Mouse (Mus musculus): Measurements from ENCODE around the gene Anapc5. TPM values are rescaled to one million over a fixed set of nuclear protein-coding genes. Genes with fewer than 3 reads are reported as not detected.

Gene Anapc5
- polyA plus RNA-seq, 1 experiment from 2014 or later, result 258 TPM

DNA sequence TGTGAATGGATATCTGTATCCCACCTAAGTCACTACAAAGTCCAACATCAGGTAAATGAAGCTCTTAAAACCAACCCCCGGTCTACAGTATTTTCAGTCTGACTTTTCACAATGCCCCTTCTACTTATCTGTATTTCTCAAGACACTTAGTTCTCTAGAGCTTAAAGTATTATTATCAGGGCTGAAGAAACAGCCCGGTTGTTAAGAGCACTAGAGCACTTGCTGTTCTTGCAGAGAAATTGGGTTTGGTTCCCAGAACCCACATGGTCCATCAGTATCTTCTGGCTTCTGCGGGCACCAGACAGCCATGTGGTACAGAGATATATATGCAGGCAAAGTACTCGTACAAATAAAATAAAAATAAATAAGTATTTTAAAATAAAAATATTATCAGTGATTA is 1.3 kb upstream of the Anapc5 start:
- Histone ChIP-seq H3K27me3 (ENCODE audit: insufficient read depth, low read length) (no peaks in the 10 kb centered on the region), H3K4me1 (replicated peaks; ENCODE audit: insufficient read depth, low read length) (no peaks in the 10 kb centered on the region; the same call in none of the 2 replicates), H3K9ac (ENCODE audit: low read depth, low read length) (no peak overlapping the region), H3K4me3 (replicated peaks; ENCODE audit: low read depth, low read length) (no peak overlapping the region), H3K9me3 (replicated peaks; ENCODE audit: low read length) (no peaks in the 10 kb centered on the region), H3K36me3 (ENCODE audit: insufficient read depth, low read length) (peaks cover 19% of the 10 kb centered on the region), H3K4me2 (ENCODE audit: low read length) (no peak overlapping the region), H3K27ac (no peak overlapping the region)
- ATAC-seq (replicated peaks; ENCODE audit: low FRiP score, low read depth) (no peak), DNase-seq (ENCODE audit: low spot score) (no peak)
- no peak for TF ChIP-seq CTCF (IDR thresholded peaks at IDR 0.05; ENCODE audit: low read depth)
- WGBS, result 93% methylated on average over 4 of the region's 4 CpGs

DNA sequence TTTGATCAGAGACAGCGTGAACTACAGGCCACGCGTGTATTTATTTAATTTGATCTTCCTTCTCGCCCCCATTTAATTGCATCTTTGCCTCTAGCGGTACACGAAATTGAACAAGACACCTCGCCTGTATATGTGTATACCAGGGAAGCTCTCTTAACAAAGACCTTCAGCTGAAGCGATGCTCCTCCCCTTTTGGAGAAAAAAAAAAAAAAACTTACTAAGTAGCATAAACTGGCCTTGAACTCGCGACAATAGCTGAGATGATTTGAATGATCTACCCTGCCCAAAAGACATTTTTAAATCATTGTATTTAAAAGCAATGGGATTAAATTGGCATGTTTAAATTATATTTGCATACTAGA is 366 bp upstream of the Anapc5 start:
- TF ChIP-seq CTCF (IDR thresholded peaks at IDR 0.05; ENCODE audit: low read depth), result no peak
- WGBS, result under 1% methylated on average over 10 of the region's 10 CpGs
- peaks cover 24% of the 10 kb centered on the region for H3K36me3 ChIP-seq (ENCODE audit: insufficient read depth, low read length)

DNA sequence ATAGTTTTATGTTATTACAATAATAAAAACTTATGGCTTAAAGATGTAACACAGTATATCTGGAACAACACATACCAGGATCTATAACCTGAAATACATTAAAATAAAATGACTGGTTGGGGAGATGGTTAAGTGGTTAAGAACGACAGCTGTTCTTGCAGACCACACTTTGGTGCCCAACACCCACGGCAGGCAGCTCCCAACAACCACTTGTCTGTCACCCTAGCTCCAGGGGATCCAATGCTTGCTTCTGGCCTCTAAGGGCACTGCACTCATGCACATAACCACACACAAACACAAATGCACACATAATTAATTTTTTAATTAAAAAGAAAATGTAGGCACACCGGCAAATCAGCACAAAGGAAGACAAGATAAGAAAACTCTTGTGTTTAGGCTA is 8.4 kb downstream of the Anapc5 start:
- TF ChIP-seq CTCF (IDR thresholded peaks at IDR 0.05; ENCODE audit: low read depth), result no peak
- H3K9me3 ChIP-seq (replicated peaks; ENCODE audit: low read length), result no peaks in the 10 kb centered on the region
- no peak overlapping the region for H3K4me3 ChIP-seq (replicated peaks; ENCODE audit: low read depth, low read length)
- ATAC-seq (replicated peaks; ENCODE audit: low FRiP score, low read depth) (no peak), DNase-seq (ENCODE audit: low spot score) (no peak)
- no peak overlapping the region for H3K4me2 ChIP-seq (ENCODE audit: low read length)
- no peak overlapping the region for H3K27ac ChIP-seq
- no peaks in the 10 kb centered on the region for H3K27me3 ChIP-seq (ENCODE audit: insufficient read depth, low read length)
- no peak overlapping the region for H3K9ac ChIP-seq (ENCODE audit: low read depth, low read length)
- peaks cover 50% of the 10 kb centered on the region for H3K36me3 ChIP-seq (ENCODE audit: insufficient read depth, low read length)
- WGBS, result 80% methylated on average over 3 of the region's 3 CpGs
- H3K4me1 ChIP-seq (replicated peaks; ENCODE audit: insufficient read depth, low read length), result no peaks in the 10 kb centered on the region

More for the DNA sequence above, 366 bp upstream of the Anapc5 start:
- Histone ChIP-seq H3K9ac (ENCODE audit: low read depth, low read length) (peak overlapping the region; percentile 72), H3K27ac (peak overlapping the region; percentile 95), H3K27me3 (ENCODE audit: insufficient read depth, low read length) (no peaks in the 10 kb centered on the region), H3K4me3 (replicated peaks; ENCODE audit: low read depth, low read length) (peak overlapping the region; percentile 67), H3K4me1 (replicated peaks; ENCODE audit: insufficient read depth, low read length) (no peaks in the 10 kb centered on the region; the same call in none of the 2 replicates), H3K4me2 (ENCODE audit: low read length) (peak overlapping the region; percentile 72), H3K9me3 (replicated peaks; ENCODE audit: low read length) (no peaks in the 10 kb centered on the region)
- ATAC-seq (replicated peaks; ENCODE audit: low FRiP score, low read depth), result peak; percentile 8; the same call in 1 of the 2 replicates
- no peak for DNase-seq (ENCODE audit: low spot score)

DNA sequence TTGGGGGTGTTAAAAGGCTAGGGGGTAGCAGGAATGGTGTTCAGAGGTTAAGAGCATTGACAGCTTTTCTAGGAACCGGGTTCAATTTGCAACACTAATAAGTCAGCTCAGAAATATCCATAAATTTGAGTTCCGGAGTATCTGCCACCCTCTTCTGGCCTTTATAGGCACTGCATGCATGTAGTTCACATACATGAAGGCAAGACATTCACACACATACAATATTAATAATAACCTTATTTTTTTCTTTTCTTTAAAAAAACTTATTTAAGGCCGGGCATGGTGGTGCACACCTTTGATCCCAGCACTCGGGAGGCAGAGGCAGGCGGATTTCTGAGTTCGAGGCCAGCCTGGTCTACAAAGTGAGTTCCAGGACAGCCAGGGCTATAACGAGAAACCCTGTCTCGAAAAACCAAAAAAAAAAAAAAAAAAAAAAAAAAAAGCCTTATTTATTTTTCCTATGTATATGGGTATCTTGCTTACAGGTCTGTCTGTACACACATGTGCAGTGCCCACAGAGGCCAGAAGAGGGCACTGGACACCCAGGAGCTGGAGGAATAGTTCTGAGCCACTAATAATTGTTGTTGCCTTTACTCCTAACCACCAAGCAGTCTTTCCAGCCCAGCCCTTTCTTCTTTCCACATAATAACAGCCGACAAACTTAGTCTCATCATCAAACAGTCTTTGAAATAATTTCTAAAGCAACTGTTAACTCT is 9.6 kb downstream of the Anapc5 start:
- Histone ChIP-seq H3K4me2 (ENCODE audit: low read length) (no peak overlapping the region), H3K27me3 (ENCODE audit: insufficient read depth, low read length) (no peaks in the 10 kb centered on the region), H3K36me3 (ENCODE audit: insufficient read depth, low read length) (peaks cover 53% of the 10 kb centered on the region), H3K9me3 (replicated peaks; ENCODE audit: low read length) (no peaks in the 10 kb centered on the region), H3K4me1 (replicated peaks; ENCODE audit: insufficient read depth, low read length) (no peaks in the 10 kb centered on the region), H3K27ac (no peak overlapping the region), H3K4me3 (replicated peaks; ENCODE audit: low read depth, low read length) (no peak overlapping the region), H3K9ac (ENCODE audit: low read depth, low read length) (no peak overlapping the region)
- peak; percentile 79 for TF ChIP-seq CTCF (IDR thresholded peaks at IDR 0.05; ENCODE audit: low read depth)
- DNase-seq (ENCODE audit: low spot score) (peak; percentile 80), ATAC-seq (replicated peaks; ENCODE audit: low FRiP score, low read depth) (no peak)
- WGBS, result 89% methylated on average over 9 of the region's 9 CpGs

DNA sequence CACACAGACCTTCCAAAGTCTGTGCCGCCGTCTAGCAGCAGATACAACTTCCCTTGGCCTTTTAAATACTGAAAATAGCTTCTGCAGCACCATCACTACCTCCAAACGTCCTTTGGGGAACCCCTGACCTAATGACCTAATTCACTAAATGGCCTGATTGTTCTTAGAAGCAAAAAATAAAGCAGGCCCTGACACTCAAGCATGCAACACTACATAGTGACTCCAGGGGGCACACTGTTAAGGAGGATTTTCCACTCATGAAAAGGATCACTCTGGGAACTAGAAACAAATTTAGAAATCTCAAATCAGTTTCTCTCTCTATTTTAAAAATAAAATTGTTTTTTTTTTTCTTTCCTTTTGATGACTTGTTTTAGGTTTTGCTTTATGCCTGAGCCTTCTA is 15.6 kb downstream of the Anapc5 start:
- peak; percentile 50 for TF ChIP-seq CTCF (IDR thresholded peaks at IDR 0.05; ENCODE audit: low read depth)
- peak; percentile 31 for DNase-seq (ENCODE audit: low spot score)
- H3K27ac ChIP-seq, result no peak overlapping the region
- no peak overlapping the region for H3K9ac ChIP-seq (ENCODE audit: low read depth, low read length)
- H3K36me3 ChIP-seq (ENCODE audit: insufficient read depth, low read length), result peaks cover 67% of the 10 kb centered on the region
- 64% methylated on average over 3 of the region's 3 CpGs for WGBS
- no peaks in the 10 kb centered on the region for H3K4me1 ChIP-seq (replicated peaks; ENCODE audit: insufficient read depth, low read length)
- H3K27me3 ChIP-seq (ENCODE audit: insufficient read depth, low read length), result no peaks in the 10 kb centered on the region
- H3K9me3 ChIP-seq (replicated peaks; ENCODE audit: low read length), result no peaks in the 10 kb centered on the region
- no peak overlapping the region for H3K4me3 ChIP-seq (replicated peaks; ENCODE audit: low read depth, low read length)
- H3K4me2 ChIP-seq (ENCODE audit: low read length), result no peak overlapping the region
- no peak for ATAC-seq (replicated peaks; ENCODE audit: low FRiP score, low read depth)

DNA sequence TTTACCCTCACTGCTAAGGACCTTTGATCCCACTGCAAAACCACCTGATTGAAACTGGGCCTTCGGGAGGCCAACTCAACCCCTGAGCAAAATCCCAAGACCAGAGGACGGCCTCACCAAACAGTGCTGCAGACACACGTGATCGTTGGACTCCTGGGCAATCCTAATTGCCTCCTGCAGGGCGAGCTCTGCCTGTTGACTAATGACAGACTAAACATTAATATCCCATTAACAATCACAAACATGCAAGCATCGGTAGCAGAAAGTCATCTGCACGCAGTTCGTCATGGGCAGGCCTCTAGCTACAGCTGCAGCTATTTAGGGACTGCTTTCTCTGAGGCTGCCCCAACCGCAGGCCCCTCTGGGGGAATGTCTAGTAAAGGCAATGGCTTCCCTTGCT is 18.4 kb downstream of the Anapc5 start:
- H3K27ac ChIP-seq, result peak overlapping the region; percentile 54; the same call in 1 of the 2 replicates
- ATAC-seq (replicated peaks; ENCODE audit: low FRiP score, low read depth), result peak; percentile 76
- H3K27me3 ChIP-seq (ENCODE audit: insufficient read depth, low read length), result no peaks in the 10 kb centered on the region
- H3K4me1 ChIP-seq (replicated peaks; ENCODE audit: insufficient read depth, low read length), result no peaks in the 10 kb centered on the region
- WGBS, result 73% methylated on average over 9 of the region's 9 CpGs
- peaks cover 85% of the 10 kb centered on the region for H3K36me3 ChIP-seq (ENCODE audit: insufficient read depth, low read length)
- no peak for DNase-seq (ENCODE audit: low spot score)
- H3K4me2 ChIP-seq (ENCODE audit: low read length), result no peak overlapping the region
- H3K9ac ChIP-seq (ENCODE audit: low read depth, low read length), result no peak overlapping the region
- no peaks in the 10 kb centered on the region for H3K9me3 ChIP-seq (replicated peaks; ENCODE audit: low read length)
- H3K4me3 ChIP-seq (replicated peaks; ENCODE audit: low read depth, low read length), result no peak overlapping the region
- TF ChIP-seq CTCF (IDR thresholded peaks at IDR 0.05; ENCODE audit: low read depth), result no peak
